Mouse (Mus musculus) small intestine, adult 2 months (tissue): ENCODE data around the gene Rassf1.

Experiments used
- CTCF ChIP-seq: fragments of 200-500 bp; IDR thresholded peaks from 2 replicates; pipeline ENCODE4 v1.5.1; 2012; ENCODE audit warnings: low read depth, mild to moderate bottlenecking, control low read depth, inconsistent platforms, low read length, moderate library complexity, mixed read lengths; ENCODE audit not compliant: insufficient replicate concordance, insufficient read length; ENCODE audit errors: extremely low read depth
- POLR2A ChIP-seq: fragments of 200-500 bp; IDR thresholded peaks from 2 replicates; pipeline ENCODE4 v1.6.1; 2012; ENCODE audit warnings: low read depth, mild to moderate bottlenecking, control low read depth, inconsistent platforms, low read length, moderate library complexity

GRCm38 (mm10) chr9:107550491-107551116 lies 751 bp upstream of the Rassf1 start:
- TF ChIP-seq CTCF (no peak), POLR2A (no peak)
